Mouse (Mus musculus) lung, postnatal 0 days (tissue): ENCODE measurements around the gene Gm8947. TPM values are rescaled to one million over a fixed set of nuclear protein-coding genes. Genes with fewer than 3 reads are reported as not detected.
"Not testable (repeated sequence)": the region's sequence is repeated elsewhere in the genome, so short reads cannot be mapped to it uniquely, and the experiment has no call there.

Experiments used
- ATAC-seq: fragments of 200-750 bp; cut with Nextera tagmentation; 2 replicates; pipeline ENCODE4 v1.8.0; 2017; ENCODE audit warnings: moderate library complexity
- DNase-seq: peaks from one replicate; pipeline ENCODE4 v3.0.0-alpha.2; 2016; ENCODE audit warnings: low spot score
- H3K27ac ChIP-seq: fragments of 300-500 bp; sonication (generic); 2 replicates; pipeline ENCODE4 v1.5.1; 2014; ENCODE audit warnings: antibody characterized with exemption, mild to moderate bottlenecking, low read length, mixed read lengths
- H3K27me3 ChIP-seq: fragments of 300-500 bp; sonication (generic); replicated peaks from 2 replicates; pipeline ENCODE4 v1.6.1; 2014; ENCODE audit warnings: low read length, mixed read lengths; ENCODE audit not compliant: insufficient read depth
- H3K36me3 ChIP-seq: fragments of 300-500 bp; sonication (generic); 2 replicates; pipeline ENCODE4 v1.6.1; 2014; ENCODE audit warnings: low read length, mixed read lengths; ENCODE audit not compliant: insufficient read depth
- H3K4me1 ChIP-seq: fragments of 300-500 bp; sonication (generic); 2 replicates; pipeline ENCODE4 v1.6.1; 2014; ENCODE audit warnings: antibody characterized with exemption, low read depth, low read length, mixed read lengths; ENCODE audit not compliant: insufficient read depth
- H3K4me2 ChIP-seq: fragments of 300-500 bp; sonication (generic); replicated peaks from 2 replicates; pipeline ENCODE4 v1.6.1; 2014; ENCODE audit warnings: low read depth, mild to moderate bottlenecking, low read length, moderate library complexity, mixed read lengths
- H3K4me3 ChIP-seq: fragments of 300-500 bp; sonication (generic); 2 replicates; pipeline ENCODE4 v1.5.1; 2014; ENCODE audit warnings: low read depth, low read length
- H3K9ac ChIP-seq: fragments of 300-500 bp; sonication (generic); replicated peaks from 2 replicates; pipeline ENCODE4 v1.6.1; 2014; ENCODE audit warnings: low read depth, mild to moderate bottlenecking
- H3K9me3 ChIP-seq: fragments of 300-500 bp; sonication (generic); 2 replicates; pipeline ENCODE4 v1.6.1; 2016; ENCODE audit warnings: low read length, mixed read lengths
- whole genome bisulfite sequencing: fragments of 180-500 bp; shearing (Covaris S2); extraction: QIAGEN DNeasy Blood & Tissue Kit; methylation state at CpG from one replicate; pipeline ENCODE4 v1.1.7; 2014; 5-methylcytosine and 5-hydroxymethylcytosine counted together
- polyA plus RNA-seq: library from polyadenylated mRNA; unstranded; fragments of >200 nt; fragmentation: Nextera tagmentation; extraction: Ambion mirVana; gene quantifications from 2 replicates; pipeline ENCODE4 v1.2.1, GENCODE M21; 2015

Gene Gm8947
- polyA plus RNA-seq, 1 experiment from 2014 or later: not detected

DNA sequence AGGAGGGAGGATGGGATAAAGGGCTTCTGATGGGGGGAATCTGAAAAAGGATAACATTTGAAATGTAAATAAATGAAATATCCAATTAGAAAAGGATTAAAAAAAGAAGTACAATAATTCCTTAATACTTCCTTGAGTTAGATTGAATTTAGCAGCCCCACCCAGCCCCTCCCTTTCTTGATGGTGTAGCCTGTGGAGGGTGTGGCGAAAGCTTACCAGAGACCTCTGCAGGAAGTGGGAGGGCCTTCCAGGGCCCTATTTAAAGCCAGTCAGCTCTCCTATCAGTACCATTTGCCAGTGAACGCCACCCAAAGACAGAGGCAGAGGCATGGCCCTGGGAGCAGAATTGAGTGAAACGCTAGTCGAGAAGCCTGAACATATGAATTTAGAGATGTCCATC lies 5.9 kb downstream of the Gm8947 start, which contains the start of gene Gm47995:
Gene Gm47995 (plus strand): TSS at position 329 of the 400 bp plus-strand sequence.
- not testable (repeated sequence) for DNase-seq, H3K27ac ChIP-seq, H3K27me3 ChIP-seq, H3K9me3 ChIP-seq, H3K36me3 ChIP-seq, H3K4me3 ChIP-seq, H3K9ac ChIP-seq, H3K4me1 ChIP-seq, ATAC-seq, H3K4me2 ChIP-seq
- WGBS: 92% methylated on average over 2 of the region's 4 CpGs

DNA sequence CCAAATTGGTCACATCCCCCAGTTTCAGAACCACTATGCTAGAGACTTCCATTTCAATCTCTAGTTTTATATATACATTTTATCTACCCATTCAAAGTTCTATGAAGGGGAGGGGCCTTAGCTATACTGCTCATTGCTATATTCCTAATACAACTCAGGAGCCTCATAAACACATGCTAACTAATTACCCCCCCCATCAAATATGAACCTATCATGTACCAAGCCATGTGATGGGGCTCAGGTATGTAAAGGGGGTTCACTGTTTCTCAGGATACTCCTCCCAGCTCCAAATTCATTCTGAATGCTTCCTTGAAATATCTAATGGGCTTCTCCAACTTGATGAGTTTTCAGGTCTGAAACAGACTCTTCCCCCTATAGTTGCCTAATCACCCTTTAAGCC lies 8.4 kb downstream of the Gm8947 start:
- H3K27me3 ChIP-seq, ATAC-seq, H3K36me3 ChIP-seq, H3K4me3 ChIP-seq, H3K27ac ChIP-seq, H3K9ac ChIP-seq, H3K4me2 ChIP-seq, H3K4me1 ChIP-seq, H3K9me3 ChIP-seq, DNase-seq: not testable (repeated sequence)

- ATAC-seq: not testable (repeated sequence)
Observed at GRCm38 (mm10) chr1:151202771-151203170, 10.6 kb downstream of the Gm8947 start.

DNA sequence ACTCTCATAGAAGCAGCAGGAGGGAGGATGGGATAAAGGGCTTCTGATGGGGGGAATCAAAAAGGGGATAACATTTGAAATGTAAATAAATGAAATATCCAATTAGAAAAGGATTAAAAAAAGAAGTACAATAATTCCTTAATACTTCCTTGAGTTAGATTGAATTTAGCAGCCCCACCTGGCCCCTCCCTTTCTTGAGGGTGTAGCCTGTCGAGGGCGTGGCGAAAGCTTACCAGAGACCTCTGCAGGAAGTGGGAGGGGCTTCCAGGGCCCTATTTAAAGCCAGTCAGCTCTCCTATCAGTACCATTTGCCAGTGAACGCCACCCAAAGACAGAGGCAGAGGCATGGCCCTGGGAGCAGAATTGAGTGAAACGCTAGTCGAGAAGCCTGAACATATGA lies 11.6 kb downstream of the Gm8947 start, which contains the start of gene 3110040M04Rik:
Gene 3110040M04Rik (plus strand): TSS at position 304 of the 400 bp plus-strand sequence.
- not testable (repeated sequence) for H3K36me3 ChIP-seq, H3K27me3 ChIP-seq, H3K4me3 ChIP-seq, H3K4me2 ChIP-seq, H3K4me1 ChIP-seq, H3K9ac ChIP-seq, H3K9me3 ChIP-seq, ATAC-seq, DNase-seq, H3K27ac ChIP-seq
- no CpG with 5 or more reads among the region's 6 CpGs for WGBS

More at GRCm38 (mm10) chr1:151202771-151203170, 10.6 kb downstream of the Gm8947 start:
- not testable (repeated sequence) for H3K9me3 ChIP-seq, H3K9ac ChIP-seq, H3K27me3 ChIP-seq, H3K4me3 ChIP-seq, DNase-seq, H3K4me1 ChIP-seq, H3K27ac ChIP-seq, H3K4me2 ChIP-seq, H3K36me3 ChIP-seq
- WGBS: 65% methylated on average over 3 of the region's 5 CpGs

DNA sequence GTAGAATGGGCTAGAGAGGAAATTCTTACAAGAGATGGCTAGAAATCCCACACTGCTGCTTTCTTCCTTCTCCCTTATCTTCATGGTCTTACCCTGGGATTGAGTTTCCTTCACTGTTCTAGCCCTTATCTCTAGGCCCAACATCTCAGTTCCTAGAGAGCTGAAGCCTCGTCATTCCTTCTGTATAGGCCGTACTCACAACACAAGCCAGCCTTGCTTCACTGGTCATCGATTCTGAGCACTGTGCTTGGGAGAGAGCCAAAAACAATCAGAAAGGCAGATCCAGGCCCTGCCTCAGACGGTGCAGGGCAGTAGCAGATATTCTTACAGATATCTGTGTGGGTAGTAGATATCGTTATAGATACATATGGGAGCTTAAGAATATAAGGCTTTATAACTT lies 16.3 kb downstream of the Gm8947 start:
- not testable (repeated sequence) for H3K9ac ChIP-seq, H3K4me2 ChIP-seq, H3K27ac ChIP-seq, H3K4me1 ChIP-seq, DNase-seq, ATAC-seq, H3K9me3 ChIP-seq, H3K4me3 ChIP-seq, H3K36me3 ChIP-seq, H3K27me3 ChIP-seq
- 56% methylated on average over 3 of the region's 5 CpGs for WGBS

- H3K4me2 ChIP-seq, H3K9me3 ChIP-seq, H3K4me1 ChIP-seq, H3K36me3 ChIP-seq, DNase-seq, H3K27me3 ChIP-seq, H3K9ac ChIP-seq, H3K27ac ChIP-seq, H3K4me3 ChIP-seq, ATAC-seq: not testable (repeated sequence)
Observed at GRCm38 (mm10) chr1:151208944-151209343, 16.8 kb downstream of the Gm8947 start.

- not testable (repeated sequence) for H3K9me3 ChIP-seq, H3K4me2 ChIP-seq, H3K27me3 ChIP-seq, H3K9ac ChIP-seq, DNase-seq, H3K4me1 ChIP-seq, H3K36me3 ChIP-seq, H3K27ac ChIP-seq, ATAC-seq, H3K4me3 ChIP-seq
- 84% methylated on average over 4 of the region's 8 CpGs for whole genome bisulfite sequencing
Observed at GRCm38 (mm10) chr1:151209824-151210355, 17.7 kb downstream of the Gm8947 start, which contains the start of gene Gm47996. Gene Gm47996, plus strand, starts transcription at chr1:151210131.

DNA sequence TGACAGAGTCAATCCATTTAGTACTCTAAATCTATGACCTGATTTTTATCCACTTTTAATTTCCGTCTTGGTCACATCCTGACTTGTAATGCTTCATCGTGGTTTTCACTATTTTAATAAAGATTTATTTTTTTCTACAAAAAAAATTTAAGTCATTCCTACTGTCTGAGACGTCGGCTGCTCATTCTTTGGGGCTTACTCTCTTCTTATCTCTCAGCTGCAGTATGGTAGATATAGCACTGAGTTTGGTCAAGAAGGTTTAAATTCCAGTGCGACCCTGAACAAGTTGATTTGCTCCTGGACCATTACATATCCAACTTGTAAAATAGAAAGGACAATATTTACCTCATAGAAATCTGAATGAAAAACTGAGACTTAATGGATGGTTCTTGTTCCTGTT lies 19.5 kb downstream of the Gm8947 start:
- not testable (repeated sequence) for H3K36me3 ChIP-seq, H3K27me3 ChIP-seq, ATAC-seq, H3K27ac ChIP-seq, H3K9ac ChIP-seq, H3K4me1 ChIP-seq, H3K4me3 ChIP-seq, H3K9me3 ChIP-seq, H3K4me2 ChIP-seq, DNase-seq
- 80% methylated on average over 5 of the region's 5 CpGs for WGBS
